Mouse (Mus musculus) bone marrow, adult 2 months (tissue): Measurements from ENCODE around the gene C1qc. TPM values are rescaled to one million over a fixed set of nuclear protein-coding genes. Genes with fewer than 3 reads are reported as not detected.
A peak's percentile ranks its signal among the peaks of the same experiment; 100 is the strongest.

ENCODE experiments used
- H3K27ac ChIP-seq: fragments of 200-500 bp; 2 replicates; pipeline ENCODE4 v1.5.1; 2012; ENCODE audit warnings: low read depth, mild to moderate bottlenecking, control low read depth, inconsistent platforms, low read length; ENCODE audit not compliant: control insufficient read depth, poor library complexity, insufficient read depth
- H3K4me1 ChIP-seq: fragments of 200-500 bp; 2 replicates; pipeline ENCODE4 v1.6.1; 2011; ENCODE audit warnings: low read length; ENCODE audit not compliant: control insufficient read depth, insufficient read depth
- H3K4me3 ChIP-seq: fragments of 200-500 bp; replicated peaks from 2 replicates; pipeline ENCODE3; 2011; ENCODE audit warnings: mild to moderate bottlenecking, low read depth, low read length, control low read depth; ENCODE audit not compliant: control insufficient read depth
- CTCF ChIP-seq: fragments of 200-500 bp; IDR thresholded peaks from 2 replicates; pipeline ENCODE4 v1.5.1; 2011; ENCODE audit warnings: low read length, control low read depth; ENCODE audit not compliant: control insufficient read depth, insufficient read depth
- POLR2A ChIP-seq: fragments of 200-500 bp; IDR thresholded peaks from 2 replicates; pipeline ENCODE4 v1.6.1; 2011; ENCODE audit warnings: low read depth, mild to moderate bottlenecking, control low read depth, low read length, borderline replicate concordance; ENCODE audit not compliant: control insufficient read depth
- WGBS: fragments of 180-500 bp; shearing (Covaris S2); methylation state at CpG from one replicate; pipeline ENCODE4 v1.1.7; 2018; 5-methylcytosine and 5-hydroxymethylcytosine counted together
- polyA plus RNA-seq: library from polyadenylated mRNA; stranded (reverse); fragments of >200 nt; gene quantifications from 2 replicates; pipeline ENCODE4 v1.2.4, GENCODE M21; 2011; ENCODE audit warnings: low replicate concordance; ENCODE audit not compliant: missing spikeins, insufficient read depth, insufficient read length

The C1qc gene
- polyA plus RNA-seq, 1 experiment: 70.3 TPM

GRCm38 (mm10) chr4:136867690-136868345, 25.0 kb downstream of the C1qc start:
- TF ChIP-seq POLR2A (no peak), CTCF (no peak)
- Histone ChIP-seq H3K27ac (no peak overlapping the region), H3K4me3 (no peak overlapping the region), H3K4me1 (peaks cover 2% of the 10 kb centered on the region; the same call in 1 of the 2 replicates)
- 34% methylated on average over 11 of the region's 12 CpGs for WGBS

- no peak overlapping the region for H3K4me3 ChIP-seq
- TF ChIP-seq CTCF (no peak), POLR2A (no peak)
- WGBS: 69% methylated on average over 5 of the region's 5 CpGs
- no peak overlapping the region for H3K27ac ChIP-seq
- H3K4me1 ChIP-seq: peaks cover 2% of the 10 kb centered on the region; the same call in 1 of the 2 replicates
These were observed 27.3 kb downstream of the C1qc start for GRCm38 (mm10) chr4:136865531-136865930.

- TF ChIP-seq POLR2A (no peak), CTCF (no peak)
- Histone ChIP-seq H3K27ac (no peak overlapping the region), H3K4me3 (no peak overlapping the region), H3K4me1 (peaks cover 2% of the 10 kb centered on the region; the same call in 1 of the 2 replicates)
- WGBS: 55% methylated on average over 15 of the region's 15 CpGs
These were observed 28.0 kb downstream of the C1qc start for GRCm38 (mm10) chr4:136864751-136865470.

GRCm38 (mm10) chr4:136863517-136863916, 29.3 kb downstream of the C1qc start:
- TF ChIP-seq CTCF (no peak), POLR2A (no peak)
- no peaks in the 10 kb centered on the region for H3K4me1 ChIP-seq
- 49% methylated on average over 9 of the region's 9 CpGs for WGBS
- no peak overlapping the region for H3K27ac ChIP-seq
- H3K4me3 ChIP-seq: no peak overlapping the region

GRCm38 (mm10) chr4:136862411-136862810, 30.5 kb downstream of the C1qc start:
- H3K4me3 ChIP-seq: no peak overlapping the region
- TF ChIP-seq POLR2A (no peak), CTCF (no peak)
- WGBS: 66% methylated on average over 2 of the region's 2 CpGs

GRCm38 (mm10) chr4:136861806-136862205, 31.1 kb downstream of the C1qc start:
- Histone ChIP-seq H3K4me1 (no peaks in the 10 kb centered on the region), H3K4me3 (no peak overlapping the region), H3K27ac (no peak overlapping the region)
- TF ChIP-seq POLR2A (no peak), CTCF (no peak)
- 61% methylated on average over 17 of the region's 17 CpGs for WGBS

More at GRCm38 (mm10) chr4:136862411-136862810, 30.5 kb downstream of the C1qc start:
- H3K4me1 ChIP-seq: no peaks in the 10 kb centered on the region
- no peak overlapping the region for H3K27ac ChIP-seq

- H3K4me3 ChIP-seq: no peak overlapping the region
These were observed 32.8 kb downstream of the C1qc start for GRCm38 (mm10) chr4:136860022-136860421.

GRCm38 (mm10) chr4:136855081-136855480, 37.8 kb downstream of the C1qc start:
- no peak overlapping the region for H3K4me3 ChIP-seq
- TF ChIP-seq POLR2A (no peak), CTCF (no peak)
- H3K4me1 ChIP-seq: no peaks in the 10 kb centered on the region
- 48% methylated on average over 6 of the region's 6 CpGs for WGBS
- H3K27ac ChIP-seq: no peak overlapping the region

More at GRCm38 (mm10) chr4:136860022-136860421, 32.8 kb downstream of the C1qc start:
- no peak for TF ChIP-seq POLR2A
- peak; percentile 54; the same call in 1 of the 2 replicates for TF ChIP-seq CTCF
- H3K4me1 ChIP-seq: no peaks in the 10 kb centered on the region
- 81% methylated on average over 7 of the region's 7 CpGs for WGBS
- no peak overlapping the region for H3K27ac ChIP-seq
